Mouse (Mus musculus): ENCODE measurements around the gene Serinc4. TPM values are rescaled to one million over a fixed set of nuclear protein-coding genes. Genes with fewer than 3 reads are reported as not detected.
"Not testable (repeated sequence)": the region's sequence is repeated elsewhere in the genome, so short reads cannot be mapped to it uniquely, and the experiment has no call there.

Gene Serinc4
- polyA plus RNA-seq (2015; fragmentation: Nextera tagmentation; extraction: Ambion mirVana) = 2.2 and 2.4 TPM in 2 replicates

GRCm38 (mm10) chr2:121456692-121457642, at the start of gene Serinc4:
Gene Serinc4 (minus strand): TSS chr2:121456781.
- Histone ChIP-seq H3K9ac (peak within 1 kb of the TSS; percentile 63), H3K36me3 (replicated peaks) (peaks cover 31% of the 10 kb centered on the region), H3K27ac (peak within 1 kb of the TSS; percentile 80), H3K9me3 (no peaks in the 10 kb centered on the region), H3K4me2 (peak within 1 kb of the TSS; percentile 66), H3K4me3 (peak within 1 kb of the TSS; percentile 68), H3K27me3 (replicated peaks) (no peaks in the 10 kb centered on the region), H3K4me1 (peaks cover 26% of the 10 kb centered on the region)
- peak; percentile 94 for ATAC-seq (replicated peaks)
- 2% methylated on average over 41 of the region's 41 CpGs for WGBS

DNA sequence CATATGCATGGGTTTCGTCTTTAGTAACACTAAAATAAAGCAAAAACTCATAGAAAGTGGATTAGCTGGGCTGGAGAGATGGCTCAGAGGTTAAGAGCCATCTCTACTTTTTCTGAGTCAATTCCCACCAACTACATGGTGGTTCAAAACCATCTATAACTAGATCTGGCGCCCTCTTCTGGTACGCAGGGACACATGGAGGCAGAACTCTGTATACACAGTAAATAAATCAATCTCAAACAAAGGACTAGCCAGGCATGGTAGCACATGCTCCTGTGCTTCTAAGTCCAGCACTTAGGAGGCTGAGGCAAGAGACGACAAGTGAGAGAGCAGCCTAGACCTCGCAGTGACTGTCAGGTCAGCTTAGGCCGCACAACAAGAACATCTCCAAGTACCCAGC, 45.0 kb upstream of the Serinc4 start:
- not testable (repeated sequence) for H3K27me3 ChIP-seq (replicated peaks); ATAC-seq (replicated peaks); H3K27ac ChIP-seq; H3K4me1 ChIP-seq; H3K9me3 ChIP-seq; H3K4me3 ChIP-seq; H3K9ac ChIP-seq; H3K4me2 ChIP-seq; H3K36me3 ChIP-seq (replicated peaks)
- WGBS = 86% methylated on average over 2 of the region's 6 CpGs

GRCm38 (mm10) chr2:121484403-121484802, 27.8 kb upstream of the Serinc4 start:
- H3K36me3 ChIP-seq (replicated peaks); H3K27me3 ChIP-seq (replicated peaks); H3K4me3 ChIP-seq; H3K4me1 ChIP-seq; H3K4me2 ChIP-seq; H3K9me3 ChIP-seq; H3K27ac ChIP-seq; ATAC-seq (replicated peaks); H3K9ac ChIP-seq: not testable (repeated sequence)
- WGBS = 78% methylated on average over 2 of the region's 2 CpGs

GRCm38 (mm10) chr2:121483576-121483975, 27.0 kb upstream of the Serinc4 start:
- Histone ChIP-seq H3K27ac (peak overlapping the region; percentile 9; the same call in 1 of the 2 replicates), H3K9ac (no peak overlapping the region), H3K9me3 (no peaks in the 10 kb centered on the region), H3K27me3 (replicated peaks) (no peaks in the 10 kb centered on the region), H3K36me3 (replicated peaks) (no peaks in the 10 kb centered on the region), H3K4me1 (no peaks in the 10 kb centered on the region), H3K4me3 (no peak overlapping the region), H3K4me2 (no peak overlapping the region)
- no peak for ATAC-seq (replicated peaks)
- 43% methylated on average over 8 of the region's 8 CpGs for WGBS

GRCm38 (mm10) chr2:121480916-121481315, 24.3 kb upstream of the Serinc4 start:
- H3K4me1 ChIP-seq; H3K27me3 ChIP-seq (replicated peaks); H3K36me3 ChIP-seq (replicated peaks); ATAC-seq (replicated peaks); H3K9ac ChIP-seq; H3K9me3 ChIP-seq; H3K27ac ChIP-seq; H3K4me3 ChIP-seq; H3K4me2 ChIP-seq: not testable (repeated sequence)
- 88% methylated on average over 13 of the region's 13 CpGs for WGBS

GRCm38 (mm10) chr2:121480498-121480897, 23.9 kb upstream of the Serinc4 start:
- no peak overlapping the region for H3K4me3 ChIP-seq
- H3K4me1 ChIP-seq = no peaks in the 10 kb centered on the region
- H3K9ac ChIP-seq = no peak overlapping the region
- 57% methylated on average over 3 of the region's 3 CpGs for WGBS
- no peak overlapping the region for H3K4me2 ChIP-seq
- H3K27ac ChIP-seq = no peak overlapping the region
- no peak for ATAC-seq (replicated peaks)
- no peaks in the 10 kb centered on the region for H3K27me3 ChIP-seq (replicated peaks)
- H3K36me3 ChIP-seq (replicated peaks) = no peaks in the 10 kb centered on the region
- no peaks in the 10 kb centered on the region for H3K9me3 ChIP-seq

GRCm38 (mm10) chr2:121477491-121478266, 21.1 kb upstream of the Serinc4 start:
- Histone ChIP-seq H3K4me1 (peaks cover 8% of the 10 kb centered on the region; the same call in 1 of the 2 replicates), H3K9me3 (no peaks in the 10 kb centered on the region), H3K36me3 (replicated peaks) (no peaks in the 10 kb centered on the region), H3K9ac (no peak overlapping the region), H3K27me3 (replicated peaks) (no peaks in the 10 kb centered on the region), H3K4me2 (no peak overlapping the region), H3K27ac (no peak overlapping the region), H3K4me3 (no peak overlapping the region)
- 86% methylated on average over 3 of the region's 3 CpGs for WGBS
- ATAC-seq (replicated peaks) = no peak

- H3K9ac ChIP-seq; H3K9me3 ChIP-seq; H3K27me3 ChIP-seq (replicated peaks); H3K4me3 ChIP-seq; H3K4me1 ChIP-seq; H3K36me3 ChIP-seq (replicated peaks); H3K4me2 ChIP-seq; H3K27ac ChIP-seq; ATAC-seq (replicated peaks): not testable (repeated sequence)
- 96% methylated on average over 2 of the region's 2 CpGs for WGBS
These were observed 18.7 kb upstream of the Serinc4 start for GRCm38 (mm10) chr2:121475306-121475705.

- ATAC-seq (replicated peaks) = no peak; the same call in 1 of the 2 replicates
- peak overlapping the region; percentile 69 for H3K4me3 ChIP-seq
- peak overlapping the region; percentile 81; the same call in 1 of the 2 replicates for H3K9ac ChIP-seq
- H3K4me2 ChIP-seq = peak overlapping the region; percentile 73
- no peaks in the 10 kb centered on the region for H3K36me3 ChIP-seq (replicated peaks)
- H3K4me1 ChIP-seq = peaks cover 8% of the 10 kb centered on the region; the same call in 1 of the 2 replicates
- H3K9me3 ChIP-seq = no peaks in the 10 kb centered on the region
- H3K27ac ChIP-seq = peak overlapping the region; percentile 75
- no peaks in the 10 kb centered on the region for H3K27me3 ChIP-seq (replicated peaks)
- WGBS = 38% methylated on average over 8 of the region's 8 CpGs
These were observed 17.6 kb upstream of the Serinc4 start for GRCm38 (mm10) chr2:121474180-121474535.

DNA sequence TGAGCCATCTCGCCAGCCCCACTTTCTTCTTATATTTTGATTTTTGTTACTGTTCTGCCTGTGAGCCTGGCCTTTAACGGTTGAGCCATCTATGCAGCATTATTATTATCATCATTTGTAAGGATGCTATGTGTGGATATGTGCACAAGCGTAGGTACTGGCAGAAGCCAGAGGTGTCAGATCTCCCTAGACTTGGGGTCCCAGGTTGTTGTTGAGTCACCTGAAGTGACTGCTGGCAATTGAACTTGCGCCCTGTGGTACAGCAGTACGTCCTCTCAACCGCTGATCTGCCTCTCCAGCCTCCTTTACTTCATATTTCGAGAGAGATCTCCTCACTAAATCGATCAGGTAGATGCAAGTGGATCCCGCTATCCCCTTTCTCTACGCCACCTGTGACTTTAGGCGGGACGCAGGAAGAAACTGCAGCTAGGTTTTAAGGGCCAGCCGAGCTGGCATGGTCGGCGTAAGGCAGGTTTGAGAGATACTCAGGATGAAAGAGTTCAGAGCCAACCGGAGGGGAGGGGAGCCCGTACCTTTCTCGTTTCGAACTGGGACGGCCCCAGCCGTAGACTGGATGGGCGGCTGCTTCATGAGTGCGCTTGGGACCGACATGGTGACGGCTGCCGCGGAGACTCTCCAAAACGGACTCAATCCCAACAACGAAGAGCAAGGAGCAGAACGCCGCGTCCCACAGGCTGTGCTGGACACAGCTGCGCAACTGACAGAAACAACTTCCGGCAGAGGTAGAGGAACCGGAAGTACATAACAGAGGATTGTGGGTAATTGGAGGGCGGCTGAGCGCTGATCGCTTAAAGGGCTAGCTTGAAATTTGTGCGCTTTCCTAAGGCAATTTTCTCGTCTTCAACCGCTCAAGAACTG, 17.0 kb upstream of the Serinc4 start, which contains the start of gene Mfap1b:
TSS of gene Mfap1b (minus strand) at position 767 of the 879 bp plus-strand sequence.
- H3K36me3 ChIP-seq (replicated peaks); H3K4me1 ChIP-seq; H3K9me3 ChIP-seq; H3K27me3 ChIP-seq (replicated peaks): not testable (repeated sequence)
- peak; percentile 98 for ATAC-seq (replicated peaks)
- WGBS = 8% methylated on average over 41 of the region's 41 CpGs
- Histone ChIP-seq H3K9ac (peak within 1 kb of the TSS; percentile 81), H3K4me3 (peak within 1 kb of the TSS; percentile 69), H3K4me2 (peak within 1 kb of the TSS; percentile 73), H3K27ac (peak within 1 kb of the TSS; percentile 75)

DNA sequence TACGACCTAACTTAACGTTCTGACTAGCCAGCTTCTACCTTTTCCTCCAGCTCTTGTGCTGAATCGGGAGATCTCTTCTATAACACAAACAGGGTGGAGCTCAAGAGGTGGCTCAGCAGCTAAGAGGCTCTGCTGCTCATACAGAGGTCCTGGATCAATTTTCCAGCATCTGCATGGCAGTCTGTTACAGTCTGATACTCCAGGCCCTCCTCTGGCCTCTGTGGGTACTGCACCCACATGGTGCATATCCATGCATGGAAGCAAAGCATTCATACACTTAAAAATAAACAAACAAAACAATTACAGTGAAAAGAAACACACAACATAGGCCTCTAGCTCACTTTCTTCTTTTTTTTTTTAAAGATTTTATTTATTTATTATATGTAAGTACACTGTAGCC, 16.2 kb upstream of the Serinc4 start:
- 99% methylated on average over 3 of the region's 3 CpGs for WGBS
- H3K27me3 ChIP-seq (replicated peaks); H3K9me3 ChIP-seq: not testable (repeated sequence)

More for the DNA sequence above, 16.2 kb upstream of the Serinc4 start:
- not testable (repeated sequence) for ATAC-seq (replicated peaks); H3K36me3 ChIP-seq (replicated peaks); H3K4me1 ChIP-seq; H3K4me3 ChIP-seq; H3K9ac ChIP-seq; H3K27ac ChIP-seq
- H3K4me2 ChIP-seq = peak overlapping the region; percentile 73; the same call in 1 of the 2 replicates

Measured in midbrain, embryonic 15.5 days (tissue).